Mouse (Mus musculus): ENCODE data around the gene Gm49366. TPM values are rescaled to one million over a fixed set of nuclear protein-coding genes. Genes with fewer than 3 reads are reported as not detected.
"Not testable (repeated sequence)": the region's sequence is repeated elsewhere in the genome, so short reads cannot be mapped to it uniquely, and the experiment has no call there.

The Gm49366 gene
- polyA plus RNA-seq, 1 experiment from 2014 or later = not detected

DNA sequence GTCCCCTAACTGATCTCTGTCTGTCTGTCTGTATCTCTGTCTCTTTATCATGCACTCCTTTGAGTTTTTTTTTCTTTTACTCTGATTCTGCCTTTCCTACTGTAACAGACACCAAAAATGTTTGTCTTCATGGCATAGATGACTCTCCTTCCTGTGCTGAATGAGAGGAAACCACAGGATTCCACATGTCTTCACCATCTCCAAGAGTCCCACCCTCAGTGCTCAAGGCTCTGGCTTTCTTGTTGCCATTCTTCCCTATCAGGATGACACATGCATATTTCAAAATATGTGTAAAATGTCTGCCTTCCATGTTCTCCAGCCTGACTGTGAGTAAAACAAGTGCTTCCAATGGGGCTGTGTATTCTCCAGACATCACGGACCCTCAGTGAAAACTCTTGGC lies 8.2 kb downstream of the Gm49366 start:
- Histone ChIP-seq H3K4me1 (replicated peaks; ENCODE audit: control insufficient read depth, insufficient read depth, low read length) (no peaks in the 10 kb centered on the region), H3K9me3 (ENCODE audit: control insufficient read depth, low read length) (peaks cover 5% of the 10 kb centered on the region; the same call in 1 of the 2 replicates), H3K4me3 (replicated peaks; ENCODE audit: low read length) (no peak overlapping the region), H3K9ac (replicated peaks; ENCODE audit: low read depth, low read length) (no peak overlapping the region), H3K4me2 (ENCODE audit: low read length) (no peak overlapping the region), H3K27ac (ENCODE audit: low read length) (no peak overlapping the region), H3K27me3 (replicated peaks; ENCODE audit: control insufficient read depth, insufficient read depth, low read length) (no peaks in the 10 kb centered on the region), H3K36me3 (ENCODE audit: control insufficient read depth, insufficient read depth) (no peaks in the 10 kb centered on the region)
- 100% methylated on average over 1 of the region's 1 CpGs for WGBS
- ATAC-seq = no peak

DNA sequence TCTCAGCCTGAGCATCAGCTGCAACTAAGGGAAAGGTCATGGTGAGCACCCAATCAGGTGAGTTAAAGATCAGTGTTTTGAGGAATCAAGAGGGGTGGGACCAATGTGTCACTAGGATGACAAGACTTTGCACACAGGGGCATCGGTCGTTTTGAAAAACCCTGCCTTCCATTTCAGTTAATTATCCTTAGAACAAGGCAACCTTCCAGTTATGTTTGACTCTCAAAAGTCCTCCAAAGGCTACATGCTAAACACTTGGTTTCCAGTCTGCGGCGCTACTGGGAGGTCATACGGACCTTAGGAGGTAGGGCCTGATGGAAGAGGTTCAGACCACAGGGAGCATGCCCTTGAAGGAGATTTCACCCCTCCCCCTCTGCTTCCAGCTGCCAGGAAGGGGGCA lies 12.0 kb downstream of the Gm49366 start:
- 90% methylated on average over 5 of the region's 5 CpGs for WGBS
- not testable (repeated sequence) for H3K4me3 ChIP-seq (replicated peaks; ENCODE audit: low read length); ATAC-seq; H3K9ac ChIP-seq (replicated peaks; ENCODE audit: low read depth, low read length); H3K27ac ChIP-seq (ENCODE audit: low read length); H3K9me3 ChIP-seq (ENCODE audit: control insufficient read depth, low read length); H3K36me3 ChIP-seq (ENCODE audit: control insufficient read depth, insufficient read depth); H3K4me1 ChIP-seq (replicated peaks; ENCODE audit: control insufficient read depth, insufficient read depth, low read length); H3K4me2 ChIP-seq (ENCODE audit: low read length)
- H3K27me3 ChIP-seq (replicated peaks; ENCODE audit: control insufficient read depth, insufficient read depth, low read length) = peaks cover 11% of the 10 kb centered on the region

DNA sequence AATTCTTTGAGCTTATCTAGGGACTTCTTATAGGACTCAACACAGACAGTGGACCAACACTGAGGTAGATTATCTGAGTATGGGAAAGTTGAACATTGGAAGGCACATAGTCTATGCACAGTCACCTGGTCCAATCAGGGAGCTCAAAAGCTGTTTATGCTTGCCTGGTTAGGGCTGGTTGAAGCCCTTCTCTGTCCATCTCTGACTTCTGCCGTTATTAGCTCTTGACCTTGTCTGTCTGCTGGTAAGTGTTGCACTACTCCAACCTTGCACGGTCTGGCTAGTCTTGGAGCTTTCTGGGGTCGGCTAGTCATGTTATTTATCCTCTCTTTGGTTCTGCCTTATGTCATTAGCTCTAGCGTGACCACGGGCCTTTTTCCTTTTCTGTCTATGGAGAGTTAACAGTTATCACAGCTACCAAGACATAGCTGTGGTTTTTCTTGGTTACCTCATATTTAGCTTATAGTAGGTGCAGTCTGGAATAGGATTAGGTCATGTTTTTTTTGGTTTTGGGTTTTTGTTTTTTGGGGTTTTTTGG lies 13.3 kb downstream of the Gm49366 start, which contains the start of gene Acot3:
Acot3 (plus strand) TSS at position 208 of the 538 bp plus-strand sequence.
- Histone ChIP-seq H3K27ac (ENCODE audit: low read length) (no peak within 1 kb of the TSS), H3K36me3 (ENCODE audit: control insufficient read depth, insufficient read depth) (no peaks in the 10 kb centered on the region), H3K4me1 (replicated peaks; ENCODE audit: control insufficient read depth, insufficient read depth, low read length) (peaks cover 8% of the 10 kb centered on the region; the same call in 1 of the 2 replicates), H3K4me2 (ENCODE audit: low read length) (no peak within 1 kb of the TSS; the same call in 1 of the 2 replicates), H3K9ac (replicated peaks; ENCODE audit: low read depth, low read length) (no peak within 1 kb of the TSS), H3K9me3 (ENCODE audit: control insufficient read depth, low read length) (peaks cover 5% of the 10 kb centered on the region; the same call in 1 of the 2 replicates), H3K4me3 (replicated peaks; ENCODE audit: low read length) (no peak within 1 kb of the TSS), H3K27me3 (replicated peaks; ENCODE audit: control insufficient read depth, insufficient read depth, low read length) (peaks cover 11% of the 10 kb centered on the region)
- ATAC-seq = no peak
- 91% methylated on average over 5 of the region's 5 CpGs for WGBS

DNA sequence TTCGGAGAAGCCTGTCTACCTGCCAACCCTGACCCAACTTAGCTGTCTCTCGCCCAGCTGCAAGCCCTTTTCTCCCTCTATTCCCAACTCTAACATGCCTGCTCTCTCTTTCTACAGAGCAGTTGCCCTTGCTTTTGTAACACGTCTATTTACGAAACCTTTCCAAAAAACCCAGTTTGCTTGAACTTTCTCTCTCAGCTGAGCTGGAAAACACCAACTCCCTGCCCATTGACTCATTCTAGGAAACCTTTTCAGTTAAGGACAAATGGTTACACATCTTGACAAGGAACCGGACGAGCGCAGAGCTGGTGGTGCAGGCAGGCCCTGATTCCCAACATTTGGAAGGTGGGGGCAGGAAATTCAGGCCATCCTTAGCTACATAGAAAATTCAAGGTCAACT lies 13.9 kb downstream of the Gm49366 start:
- 82% methylated on average over 7 of the region's 7 CpGs for WGBS
- Histone ChIP-seq H3K9me3 (ENCODE audit: control insufficient read depth, low read length) (peaks cover 5% of the 10 kb centered on the region; the same call in 1 of the 2 replicates), H3K4me3 (replicated peaks; ENCODE audit: low read length) (no peak overlapping the region), H3K4me1 (replicated peaks; ENCODE audit: control insufficient read depth, insufficient read depth, low read length) (peaks cover 8% of the 10 kb centered on the region; the same call in 1 of the 2 replicates), H3K27me3 (replicated peaks; ENCODE audit: control insufficient read depth, insufficient read depth, low read length) (peaks cover 11% of the 10 kb centered on the region), H3K9ac (replicated peaks; ENCODE audit: low read depth, low read length) (no peak overlapping the region), H3K36me3 (ENCODE audit: control insufficient read depth, insufficient read depth) (no peaks in the 10 kb centered on the region), H3K4me2 (ENCODE audit: low read length) (no peak overlapping the region), H3K27ac (ENCODE audit: low read length) (no peak overlapping the region)
- no peak for ATAC-seq

DNA sequence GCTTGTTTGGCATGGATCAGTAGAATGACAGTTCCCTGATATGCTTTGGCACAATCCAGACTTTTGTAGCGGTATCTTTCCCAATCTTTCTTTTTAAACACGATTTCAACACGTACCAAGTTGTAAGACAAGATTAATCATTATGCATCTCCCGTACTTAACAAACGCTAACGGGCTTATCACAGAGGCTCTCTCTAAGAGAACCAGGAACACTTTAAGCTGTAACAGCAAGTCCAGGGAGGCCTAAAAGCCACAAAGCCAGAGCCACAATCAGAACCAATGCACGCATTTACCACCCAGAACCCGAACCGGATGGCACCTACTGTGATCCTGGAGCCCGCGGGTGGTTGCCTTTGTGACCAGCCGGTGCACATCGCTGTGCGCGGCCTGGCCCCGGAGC lies 14.4 kb downstream of the Gm49366 start:
- 7% methylated on average over 16 of the region's 16 CpGs for WGBS
- no peak overlapping the region for H3K27ac ChIP-seq (ENCODE audit: low read length)
- H3K4me1 ChIP-seq (replicated peaks; ENCODE audit: control insufficient read depth, insufficient read depth, low read length) = peaks cover 8% of the 10 kb centered on the region; the same call in 1 of the 2 replicates
- H3K9me3 ChIP-seq (ENCODE audit: control insufficient read depth, low read length) = peaks cover 1% of the 10 kb centered on the region; the same call in 1 of the 2 replicates
- H3K4me3 ChIP-seq (replicated peaks; ENCODE audit: low read length) = peak overlapping the region; percentile 46
- H3K9ac ChIP-seq (replicated peaks; ENCODE audit: low read depth, low read length) = peak overlapping the region; percentile 48; the same call in 1 of the 2 replicates
- H3K36me3 ChIP-seq (ENCODE audit: control insufficient read depth, insufficient read depth) = no peaks in the 10 kb centered on the region
- no peak for ATAC-seq
- peak overlapping the region; percentile 72 for H3K4me2 ChIP-seq (ENCODE audit: low read length)
- H3K27me3 ChIP-seq (replicated peaks; ENCODE audit: control insufficient read depth, insufficient read depth, low read length) = peaks cover 11% of the 10 kb centered on the region

DNA sequence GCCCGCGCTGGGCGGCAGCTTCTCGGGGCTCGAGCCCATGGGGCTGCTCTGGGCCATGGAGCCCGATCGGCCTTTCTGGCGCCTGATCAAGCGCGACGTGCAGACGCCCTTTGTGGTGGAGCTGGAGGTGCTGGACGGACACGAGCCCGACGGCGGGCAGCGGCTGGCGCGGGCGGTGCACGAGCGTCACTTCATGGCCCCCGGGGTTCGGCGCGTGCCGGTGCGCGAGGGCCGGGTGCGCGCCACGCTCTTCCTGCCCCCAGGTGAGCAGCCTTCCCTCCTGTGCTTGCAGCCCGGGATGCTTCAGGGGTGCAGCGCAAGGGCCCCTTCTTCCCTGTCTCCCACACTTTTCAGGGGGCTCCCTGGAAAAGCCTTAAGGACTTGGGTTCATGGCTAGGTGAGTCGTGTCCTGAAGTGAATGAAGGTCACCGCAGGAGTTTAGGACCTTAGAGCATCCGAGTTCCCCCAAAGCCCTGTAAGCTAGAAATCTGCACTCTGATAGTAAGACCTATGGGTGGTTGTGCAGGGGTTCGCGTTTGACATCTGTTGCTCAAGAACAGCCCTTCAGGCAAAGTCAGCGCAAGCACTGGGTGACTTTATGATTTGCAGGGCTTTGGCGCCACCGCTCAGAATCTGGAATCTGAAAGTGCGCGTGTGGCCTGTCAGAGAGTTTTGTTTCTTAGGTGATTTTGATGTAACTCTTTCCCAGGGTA lies 15.1 kb downstream of the Gm49366 start:
- H3K9ac ChIP-seq (replicated peaks; ENCODE audit: low read depth, low read length) = peak overlapping the region; percentile 48
- no peak overlapping the region for H3K27ac ChIP-seq (ENCODE audit: low read length)
- WGBS = 4% methylated on average over 41 of the region's 46 CpGs
- no peaks in the 10 kb centered on the region for H3K36me3 ChIP-seq (ENCODE audit: control insufficient read depth, insufficient read depth)
- peaks cover 11% of the 10 kb centered on the region for H3K27me3 ChIP-seq (replicated peaks; ENCODE audit: control insufficient read depth, insufficient read depth, low read length)
- H3K4me2 ChIP-seq (ENCODE audit: low read length) = peak overlapping the region; percentile 72
- H3K4me1 ChIP-seq (replicated peaks; ENCODE audit: control insufficient read depth, insufficient read depth, low read length) = peaks cover 8% of the 10 kb centered on the region; the same call in 1 of the 2 replicates
- no peak for ATAC-seq
- peak overlapping the region; percentile 46 for H3K4me3 ChIP-seq (replicated peaks; ENCODE audit: low read length)
- no peaks in the 10 kb centered on the region for H3K9me3 ChIP-seq (ENCODE audit: control insufficient read depth, low read length)

DNA sequence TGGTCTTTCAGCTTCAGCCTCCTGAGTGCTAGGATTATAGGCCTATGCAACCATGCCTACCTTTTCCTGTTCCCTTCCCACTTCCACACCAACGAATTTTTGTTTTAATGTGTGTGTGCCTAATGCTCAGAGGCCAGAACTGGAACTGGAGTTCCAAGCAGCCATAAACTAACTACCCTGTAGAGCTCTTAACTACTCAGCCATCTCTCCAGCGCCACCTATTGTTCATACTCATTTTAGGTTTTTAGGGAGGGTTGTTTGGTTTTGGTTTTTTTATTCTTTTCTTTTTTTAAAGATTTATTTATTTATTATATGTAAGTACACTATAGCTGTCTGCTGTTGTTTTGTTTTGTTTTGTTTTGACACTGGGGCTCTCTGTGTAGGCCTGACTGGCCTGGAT lies 22.2 kb downstream of the Gm49366 start:
- H3K27ac ChIP-seq (ENCODE audit: low read length) = no peak overlapping the region
- 32% methylated on average over 2 of the region's 2 CpGs for WGBS
- H3K4me3 ChIP-seq (replicated peaks; ENCODE audit: low read length) = no peak overlapping the region
- H3K9me3 ChIP-seq (ENCODE audit: control insufficient read depth, low read length) = no peaks in the 10 kb centered on the region
- ATAC-seq = no peak
- no peak overlapping the region for H3K4me2 ChIP-seq (ENCODE audit: low read length)
- H3K9ac ChIP-seq (replicated peaks; ENCODE audit: low read depth, low read length) = no peak overlapping the region
- no peaks in the 10 kb centered on the region for H3K36me3 ChIP-seq (ENCODE audit: control insufficient read depth, insufficient read depth)
- no peaks in the 10 kb centered on the region for H3K4me1 ChIP-seq (replicated peaks; ENCODE audit: control insufficient read depth, insufficient read depth, low read length)
- no peaks in the 10 kb centered on the region for H3K27me3 ChIP-seq (replicated peaks; ENCODE audit: control insufficient read depth, insufficient read depth, low read length)

DNA sequence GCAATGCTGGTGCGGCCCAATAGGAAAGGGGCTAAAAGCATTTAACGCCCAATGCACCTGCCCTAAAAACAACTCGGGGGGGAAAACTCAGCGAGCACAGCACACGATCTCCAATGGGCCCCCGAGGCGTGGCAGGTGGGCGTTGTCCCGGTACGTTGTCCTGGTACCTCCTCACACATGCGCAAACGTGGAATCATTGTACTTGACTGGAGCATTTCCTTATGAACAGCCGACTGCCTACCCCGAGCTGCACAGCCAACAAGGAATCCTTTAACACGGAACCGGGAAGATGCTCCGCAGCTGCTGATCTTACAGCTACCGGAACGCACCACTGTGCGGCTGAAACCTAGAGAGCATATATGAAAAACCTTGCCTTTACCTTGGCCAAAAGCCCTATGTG lies 23.6 kb downstream of the Gm49366 start:
- H3K4me2 ChIP-seq (ENCODE audit: low read length) = no peak overlapping the region
- no peak overlapping the region for H3K9ac ChIP-seq (replicated peaks; ENCODE audit: low read depth, low read length)
- H3K36me3 ChIP-seq (ENCODE audit: control insufficient read depth, insufficient read depth) = no peaks in the 10 kb centered on the region
- H3K4me1 ChIP-seq (replicated peaks; ENCODE audit: control insufficient read depth, insufficient read depth, low read length) = no peaks in the 10 kb centered on the region
- H3K9me3 ChIP-seq (ENCODE audit: control insufficient read depth, low read length) = no peaks in the 10 kb centered on the region
- ATAC-seq = no peak
- no peak overlapping the region for H3K27ac ChIP-seq (ENCODE audit: low read length)
- no peak overlapping the region for H3K4me3 ChIP-seq (replicated peaks; ENCODE audit: low read length)
- no peaks in the 10 kb centered on the region for H3K27me3 ChIP-seq (replicated peaks; ENCODE audit: control insufficient read depth, insufficient read depth, low read length)
- 95% methylated on average over 20 of the region's 20 CpGs for WGBS

DNA sequence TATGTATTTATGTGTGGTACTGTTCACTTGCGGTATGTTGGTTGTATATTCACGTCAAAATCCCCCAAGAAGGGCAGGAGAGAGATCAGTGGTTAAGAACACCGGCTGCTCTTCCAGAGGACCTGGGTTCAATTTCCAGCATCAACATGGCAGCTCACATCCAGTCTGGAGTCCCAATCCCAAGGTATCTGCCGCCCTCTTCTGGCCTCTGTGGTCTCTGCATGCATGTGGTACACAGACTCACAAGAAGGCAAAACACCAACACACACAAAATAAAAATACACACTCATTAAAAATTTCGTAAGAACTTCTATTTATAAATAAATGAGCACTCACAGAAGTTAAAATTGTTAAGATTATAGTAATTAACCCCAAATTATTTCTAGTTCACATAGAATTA lies 24.5 kb downstream of the Gm49366 start:
- ATAC-seq = no peak
- WGBS = 75% methylated on average over 5 of the region's 5 CpGs

More for the DNA sequence above, 24.5 kb downstream of the Gm49366 start:
- H3K9me3 ChIP-seq (ENCODE audit: control insufficient read depth, low read length) = no peaks in the 10 kb centered on the region
- H3K9ac ChIP-seq (replicated peaks; ENCODE audit: low read depth, low read length) = no peak overlapping the region
- no peak overlapping the region for H3K27ac ChIP-seq (ENCODE audit: low read length)
- peaks cover under 1% of the 10 kb centered on the region; the same call in 1 of the 2 replicates for H3K27me3 ChIP-seq (replicated peaks; ENCODE audit: control insufficient read depth, insufficient read depth, low read length)
- no peak overlapping the region for H3K4me2 ChIP-seq (ENCODE audit: low read length)
- H3K36me3 ChIP-seq (ENCODE audit: control insufficient read depth, insufficient read depth) = no peaks in the 10 kb centered on the region
- H3K4me3 ChIP-seq (replicated peaks; ENCODE audit: low read length) = no peak overlapping the region
- H3K4me1 ChIP-seq (replicated peaks; ENCODE audit: control insufficient read depth, insufficient read depth, low read length) = no peaks in the 10 kb centered on the region
